In genomic region chr8:87822175-87822574, GRCm38 (mm10) we compare ENCODE assay signal across 10 mouse cellular contexts.
DNase-seq lines count a peak whose midpoint lies in the region; ATAC-seq and TF ChIP-seq lines count a peak whose summit lies in the region.
"Had no signal": no experiment of that assay in that cellular context is flagged by ENCODE, and none has a peak within 500 bp of the region (broad histone marks: within the 10 kb centered on the region; RNA-seq: fewer than 3 reads in every experiment).

No protein-coding gene starts in this region.

- intact Hi-C loops in gastrocnemius, postnatal 36 days (cut with DNase I): no loop called here

- no peak overlapping the region for H3K4me3 ChIP-seq in lung, embryonic 14.5 days (ENCODE audit: low read depth, low read length)
- no peak overlapping the region for H3K4me3 ChIP-seq in forebrain, embryonic 16.5 days (replicated peaks; ENCODE audit: low read length)
- H3K4me3 ChIP-seq in midbrain, embryonic 14.5 days (replicated peaks; ENCODE audit: low read depth, low read length): no peak overlapping the region

- no peak for TF ChIP-seq CTCF in lung, embryonic 14.5 days (IDR thresholded peaks at IDR 0.05; ENCODE audit: low read depth)

- H3K36me3 ChIP-seq in lung, embryonic 14.5 days (ENCODE audit: insufficient read depth): no peaks in the 10 kb centered on the region
- H3K36me3 ChIP-seq in forebrain, embryonic 16.5 days (ENCODE audit: control insufficient read depth, insufficient read depth): no peaks in the 10 kb centered on the region
- H3K36me3 ChIP-seq in midbrain, embryonic 14.5 days (ENCODE audit: control insufficient read depth, insufficient read depth, low read length): no peaks in the 10 kb centered on the region

- H3K4me2 ChIP-seq in lung, embryonic 14.5 days: peak overlapping the region; percentile 26; the same call in 1 of the 2 replicates
- peak overlapping the region; percentile 25; the same call in 1 of the 2 replicates for H3K4me2 ChIP-seq in forebrain, embryonic 16.5 days (ENCODE audit: low read length)
- H3K4me2 ChIP-seq in midbrain, embryonic 14.5 days (ENCODE audit: low read length): peak overlapping the region; percentile 26; the same call in 1 of the 2 replicates

- no peak overlapping the region for H3K27ac ChIP-seq in lung, embryonic 14.5 days (ENCODE audit: low read depth)
- H3K27ac ChIP-seq in forebrain, embryonic 16.5 days (ENCODE audit: low read length): no peak overlapping the region
- peak overlapping the region; percentile 56 for H3K27ac ChIP-seq in midbrain, embryonic 14.5 days (replicated peaks; ENCODE audit: low read depth, low read length)

- no peak overlapping the region for H3K9ac ChIP-seq in lung, embryonic 14.5 days
- peak overlapping the region; percentile 19; the same call in 1 of the 2 replicates for H3K9ac ChIP-seq in forebrain, embryonic 16.5 days (replicated peaks; ENCODE audit: low read depth, low read length)
- no peak overlapping the region for H3K9ac ChIP-seq in midbrain, embryonic 14.5 days (replicated peaks; ENCODE audit: low read length)

- 59% methylated on average over 11 of the region's 11 CpGs for WGBS in lung, embryonic 14.5 days
- 18% methylated on average over 11 of the region's 11 CpGs for WGBS in forebrain, embryonic 16.5 days
- 38% methylated on average over 11 of the region's 11 CpGs for WGBS in midbrain, embryonic 14.5 days

- DNase-seq in gastrocnemius, adult 18-20 months (ENCODE audit: low spot score): peak; percentile 11
- DNase-seq in gastrocnemius, postnatal 36 days: no peak
- DNase-seq in lung, embryonic 14.5 days: no peak
- no peak for DNase-seq in lung, postnatal 14 days
- peak; percentile 42 for DNase-seq in midbrain, embryonic 14.5 days
- DNase-seq in retina, postnatal 1 day: no peak
- DNase-seq in urinary bladder, postnatal 14 days (ENCODE audit: low spot score): no peak
- DNase-seq: adrenal gland, postnatal 25 days; spleen, adult 18-20 months had no signal

- H3K9me3 ChIP-seq in lung, embryonic 14.5 days (ENCODE audit: low read depth, low read length): no peaks in the 10 kb centered on the region
- H3K9me3 ChIP-seq in forebrain, embryonic 16.5 days (ENCODE audit: control insufficient read depth, low read length): no peaks in the 10 kb centered on the region
- H3K9me3 ChIP-seq in midbrain, embryonic 14.5 days (ENCODE audit: control insufficient read depth, low read length): no peaks in the 10 kb centered on the region

- peaks cover 16% of the 10 kb centered on the region; the same call in 1 of the 2 replicates for H3K4me1 ChIP-seq in lung, embryonic 14.5 days (ENCODE audit: insufficient read depth)
- peaks cover 19% of the 10 kb centered on the region for H3K4me1 ChIP-seq in forebrain, embryonic 16.5 days (replicated peaks; ENCODE audit: control insufficient read depth, insufficient read depth, low read length)
- H3K4me1 ChIP-seq in midbrain, embryonic 14.5 days (ENCODE audit: control insufficient read depth, insufficient read depth, low read length): peaks cover 27% of the 10 kb centered on the region

- peak; percentile 38; the same call in 1 of the 2 replicates for ATAC-seq in lung, embryonic 14.5 days (ENCODE audit: insufficient read depth)
- ATAC-seq in forebrain, embryonic 16.5 days: peak; percentile 24
- no peak for ATAC-seq in midbrain, embryonic 14.5 days (ENCODE audit: low FRiP score, low TSS enrichment)

- H3K27me3 ChIP-seq in lung, embryonic 14.5 days (ENCODE audit: insufficient read depth, low read length): no peaks in the 10 kb centered on the region
- H3K27me3 ChIP-seq in forebrain, embryonic 16.5 days (replicated peaks; ENCODE audit: control insufficient read depth, insufficient read depth, low read length): no peaks in the 10 kb centered on the region
- H3K27me3 ChIP-seq in midbrain, embryonic 14.5 days (ENCODE audit: control insufficient read depth, insufficient read depth, low read length): no peaks in the 10 kb centered on the region

Comparison
In these comparisons a context has a peak if more than half of its experiments do, and no peak if none do; other contexts are left out.
1. DNase-seq: peak in gastrocnemius, adult 18-20 months (single experiment) and midbrain, embryonic 14.5 days (single experiment); none in gastrocnemius, postnatal 36 days (0 of 2), lung, embryonic 14.5 days (single experiment), lung, postnatal 14 days (single experiment), retina, postnatal 1 day (single experiment) and urinary bladder, postnatal 14 days (single experiment).
2. Peak in every context shown above with its lines, with median percentiles within 50 percentile points of each other: H3K4me2 ChIP-seq.